12 mouse cellular contexts compared by ENCODE assay signal in genomic region chr8:105594451-105595242, GRCm38 (mm10). TPM values are rescaled to one million over a fixed set of nuclear protein-coding genes. Genes with fewer than 3 reads are reported as not detected.
DNase-seq lines count a peak whose midpoint lies in the region; ATAC-seq lines count a peak whose summit lies in the region.
"Had no signal": no experiment of that assay in that cellular context is flagged by ENCODE, and none has a peak within 500 bp of the region (broad histone marks: within the 10 kb centered on the region; RNA-seq: fewer than 3 reads in every experiment).

No protein-coding gene starts in this region.

- H3K27me3 ChIP-seq in heart, embryonic 13.5 days (replicated peaks): no peaks in the 10 kb centered on the region
- H3K27me3 ChIP-seq in embryonic facial prominence, embryonic 15.5 days: no peaks in the 10 kb centered on the region
- H3K27me3 ChIP-seq in kidney, embryonic 16.5 days (ENCODE audit: insufficient read depth, low read length): no peaks in the 10 kb centered on the region
- no peaks in the 10 kb centered on the region for H3K27me3 ChIP-seq in stomach, embryonic 15.5 days (replicated peaks)
- H3K27me3 ChIP-seq in forebrain, embryonic 16.5 days (replicated peaks; ENCODE audit: control insufficient read depth, insufficient read depth, low read length): no peaks in the 10 kb centered on the region

- H3K4me2 ChIP-seq in heart, embryonic 13.5 days: peak overlapping the region; percentile 67
- H3K4me2 ChIP-seq in embryonic facial prominence, embryonic 15.5 days (replicated peaks): peak overlapping the region; percentile 45
- peak overlapping the region; percentile 49 for H3K4me2 ChIP-seq in kidney, embryonic 16.5 days (replicated peaks; ENCODE audit: low read depth, low read length)
- peak overlapping the region; percentile 43 for H3K4me2 ChIP-seq in stomach, embryonic 15.5 days
- no peak overlapping the region for H3K4me2 ChIP-seq in forebrain, embryonic 16.5 days (ENCODE audit: low read length)
- H3K4me2 ChIP-seq: forebrain, embryonic 12.5 days had no signal

- H3K4me3 ChIP-seq in heart, embryonic 13.5 days: peak overlapping the region; percentile 43
- H3K4me3 ChIP-seq in embryonic facial prominence, embryonic 15.5 days (replicated peaks): peak overlapping the region; percentile 29
- H3K4me3 ChIP-seq in kidney, embryonic 16.5 days (ENCODE audit: low read length): peak overlapping the region; percentile 33
- peak overlapping the region; percentile 8 for H3K4me3 ChIP-seq in stomach, embryonic 15.5 days (replicated peaks)
- H3K4me3 ChIP-seq in forebrain, embryonic 16.5 days (replicated peaks; ENCODE audit: low read length): no peak overlapping the region
- H3K4me3 ChIP-seq: forebrain, embryonic 12.5 days; neural tube, embryonic 13.5 days had no signal

- DNase-seq in heart, postnatal 14 days: no peak
- no peak for DNase-seq in cerebellum, postnatal 14 days
- no peak for DNase-seq in left cerebral cortex, postnatal 14 days (ENCODE audit: low spot score in 2 of 2)
- DNase-seq: cerebellum, adult 11-12 months; lung, postnatal 14 days had no signal

- no peaks in the 10 kb centered on the region for H3K9me3 ChIP-seq in heart, embryonic 13.5 days
- no peaks in the 10 kb centered on the region for H3K9me3 ChIP-seq in embryonic facial prominence, embryonic 15.5 days (replicated peaks)
- H3K9me3 ChIP-seq in kidney, embryonic 16.5 days (ENCODE audit: low read length): no peaks in the 10 kb centered on the region
- H3K9me3 ChIP-seq in stomach, embryonic 15.5 days: no peaks in the 10 kb centered on the region
- H3K9me3 ChIP-seq in forebrain, embryonic 16.5 days (ENCODE audit: control insufficient read depth, low read length): no peaks in the 10 kb centered on the region
- H3K9me3 ChIP-seq: forebrain, embryonic 12.5 days; neural tube, embryonic 13.5 days had no signal

- H3K36me3 ChIP-seq in heart, embryonic 13.5 days: no peaks in the 10 kb centered on the region
- H3K36me3 ChIP-seq in embryonic facial prominence, embryonic 15.5 days: no peaks in the 10 kb centered on the region
- no peaks in the 10 kb centered on the region for H3K36me3 ChIP-seq in kidney, embryonic 16.5 days (ENCODE audit: insufficient read depth, low read length)
- no peaks in the 10 kb centered on the region for H3K36me3 ChIP-seq in stomach, embryonic 15.5 days
- H3K36me3 ChIP-seq in forebrain, embryonic 16.5 days (ENCODE audit: control insufficient read depth, insufficient read depth): no peaks in the 10 kb centered on the region
- H3K36me3 ChIP-seq: forebrain, embryonic 12.5 days; neural tube, embryonic 13.5 days had no signal

- ATAC-seq in heart, embryonic 13.5 days (ENCODE audit: extremely low read depth, insufficient number of reproducible peaks, low FRiP score, low TSS enrichment): no peak
- ATAC-seq in embryonic facial prominence, embryonic 15.5 days (ENCODE audit: insufficient number of reproducible peaks, low FRiP score, low TSS enrichment, low read depth): no peak
- peak; percentile 58 for ATAC-seq in kidney, embryonic 16.5 days (ENCODE audit: low FRiP score, low TSS enrichment)
- ATAC-seq in stomach, embryonic 15.5 days (ENCODE audit: insufficient read depth, low FRiP score, low read depth): no peak
- ATAC-seq in forebrain, embryonic 16.5 days: no peak

- H3K27ac ChIP-seq in heart, embryonic 13.5 days (replicated peaks): peak overlapping the region; percentile 89
- H3K27ac ChIP-seq in embryonic facial prominence, embryonic 15.5 days (replicated peaks): peak overlapping the region; percentile 87
- peak overlapping the region; percentile 85 for H3K27ac ChIP-seq in kidney, embryonic 16.5 days (ENCODE audit: low read length)
- H3K27ac ChIP-seq in stomach, embryonic 15.5 days: peak overlapping the region; percentile 87
- H3K27ac ChIP-seq in forebrain, embryonic 16.5 days (ENCODE audit: low read length): no peak overlapping the region
- H3K27ac ChIP-seq: forebrain, embryonic 12.5 days; neural tube, embryonic 13.5 days had no signal

- intact Hi-C loops in heart, postnatal 14 days (cut with DNase I): loop anchor here (2.0 kb wide), 1 partner anchor 28 kb away; the partner anchor contains the start of gene Atp6v0d1
- intact Hi-C loops in left cerebral cortex, postnatal 14 days (cut with DNase I): no loop called here

- H3K9ac ChIP-seq in heart, embryonic 13.5 days: peak overlapping the region; percentile 75
- no peak overlapping the region for H3K9ac ChIP-seq in embryonic facial prominence, embryonic 15.5 days
- H3K9ac ChIP-seq in kidney, embryonic 16.5 days (replicated peaks; ENCODE audit: low read length): peak overlapping the region; percentile 51
- no peak overlapping the region for H3K9ac ChIP-seq in stomach, embryonic 15.5 days
- H3K9ac ChIP-seq in forebrain, embryonic 16.5 days (replicated peaks; ENCODE audit: low read depth, low read length): no peak overlapping the region
- H3K9ac ChIP-seq: forebrain, embryonic 12.5 days had no signal

- peaks cover 33% of the 10 kb centered on the region for H3K4me1 ChIP-seq in heart, embryonic 13.5 days
- peaks cover 24% of the 10 kb centered on the region for H3K4me1 ChIP-seq in embryonic facial prominence, embryonic 15.5 days
- H3K4me1 ChIP-seq in kidney, embryonic 16.5 days (ENCODE audit: insufficient read depth, low read length): peaks cover 18% of the 10 kb centered on the region
- peaks cover 15% of the 10 kb centered on the region for H3K4me1 ChIP-seq in stomach, embryonic 15.5 days
- peaks cover 4% of the 10 kb centered on the region for H3K4me1 ChIP-seq in forebrain, embryonic 16.5 days (replicated peaks; ENCODE audit: control insufficient read depth, insufficient read depth, low read length)

- WGBS in heart, embryonic 13.5 days: 59% methylated on average over 18 of the region's 18 CpGs
- WGBS in embryonic facial prominence, embryonic 15.5 days: 74% methylated on average over 18 of the region's 18 CpGs
- WGBS in kidney, embryonic 16.5 days: 53% methylated on average over 18 of the region's 18 CpGs
- 63% methylated on average over 18 of the region's 18 CpGs for WGBS in stomach, embryonic 15.5 days
- WGBS in forebrain, embryonic 16.5 days: 81% methylated on average over 18 of the region's 18 CpGs

RNA-seq across cellular contexts. Expression of gene Ripor1, which starts 10.4 kb away (rescaled TPM):
- 32.1 and 32.5 TPM in 2 replicates for polyA plus RNA-seq in heart, embryonic 13.5 days (2015; fragmentation: Nextera tagmentation; extraction: Ambion mirVana)
- 10 to 100 TPM; 46.0 to 49.0 TPM for total RNA-seq in heart, postnatal 14 days (2021)
- 21.6 and 24.9 TPM in 2 replicates for polyA plus RNA-seq in embryonic facial prominence, embryonic 15.5 days (2015; fragmentation: Nextera tagmentation; extraction: Ambion mirVana)
- 44.5 and 46.3 TPM in 2 replicates for polyA plus RNA-seq in kidney, embryonic 16.5 days (2015; fragmentation: Nextera tagmentation; extraction: Ambion mirVana)
- polyA plus RNA-seq in stomach, embryonic 15.5 days (2015; fragmentation: Nextera tagmentation; extraction: Ambion mirVana): 21.0 and 23.4 TPM in 2 replicates
- total RNA-seq in left cerebral cortex, postnatal 14 days (2021): 10 to 100 TPM; 81.0 to 81.3 TPM
- 31.6 and 33.4 TPM in 2 replicates for polyA plus RNA-seq in forebrain, embryonic 16.5 days (2015; fragmentation: Nextera tagmentation; extraction: Ambion mirVana)

RNA-seq across cellular contexts. Expression of gene Atp6v0d1, which starts 28.8 kb away (rescaled TPM):
- 58.1 and 60.9 TPM in 2 replicates for polyA plus RNA-seq in heart, embryonic 13.5 days (2015; fragmentation: Nextera tagmentation; extraction: Ambion mirVana)
- total RNA-seq in heart, postnatal 14 days (2021): 10 to 100 TPM; 57.2 to 57.8 TPM
- polyA plus RNA-seq in embryonic facial prominence, embryonic 15.5 days (2015; fragmentation: Nextera tagmentation; extraction: Ambion mirVana): 99.7 and 104 TPM in 2 replicates
- polyA plus RNA-seq in kidney, embryonic 16.5 days (2015; fragmentation: Nextera tagmentation; extraction: Ambion mirVana): 106 and 111 TPM in 2 replicates
- 73.2 and 75.8 TPM in 2 replicates for polyA plus RNA-seq in stomach, embryonic 15.5 days (2015; fragmentation: Nextera tagmentation; extraction: Ambion mirVana)
- 100 to 1,000 TPM; 347 to 370 TPM for total RNA-seq in left cerebral cortex, postnatal 14 days (2021)
- polyA plus RNA-seq in forebrain, embryonic 16.5 days (2015; fragmentation: Nextera tagmentation; extraction: Ambion mirVana): 193 and 203 TPM in 2 replicates

RNA-seq across cellular contexts. Expression of gene Ctcf, which starts 41.7 kb away (rescaled TPM):
- 67.1 and 76.2 TPM in 2 replicates for polyA plus RNA-seq in heart, embryonic 13.5 days (2015; fragmentation: Nextera tagmentation; extraction: Ambion mirVana)
- 10 to 100 TPM; 43.8 to 44.6 TPM for total RNA-seq in heart, postnatal 14 days (2021)
- polyA plus RNA-seq in embryonic facial prominence, embryonic 15.5 days (2015; fragmentation: Nextera tagmentation; extraction: Ambion mirVana): 118 and 122 TPM in 2 replicates
- 117 and 134 TPM in 2 replicates for polyA plus RNA-seq in kidney, embryonic 16.5 days (2015; fragmentation: Nextera tagmentation; extraction: Ambion mirVana)
- 109 and 112 TPM in 2 replicates for polyA plus RNA-seq in stomach, embryonic 15.5 days (2015; fragmentation: Nextera tagmentation; extraction: Ambion mirVana)
- total RNA-seq in left cerebral cortex, postnatal 14 days (2021): 10 to 100 TPM; 57.5 to 58.9 TPM
- polyA plus RNA-seq in forebrain, embryonic 16.5 days (2015; fragmentation: Nextera tagmentation; extraction: Ambion mirVana): 137 and 143 TPM in 2 replicates

RNA-seq across cellular contexts. Expression of gene Agrp, which starts 42.5 kb away (rescaled TPM):
- polyA plus RNA-seq in heart, embryonic 13.5 days (2015; fragmentation: Nextera tagmentation; extraction: Ambion mirVana): 0.23 TPM in 1 of 2 replicates, not detected in the other
- total RNA-seq in heart, postnatal 14 days (2021): not detected
- polyA plus RNA-seq in embryonic facial prominence, embryonic 15.5 days (2015; fragmentation: Nextera tagmentation; extraction: Ambion mirVana): 1.7 and 2.3 TPM in 2 replicates
- 0.84 and 1.2 TPM in 2 replicates for polyA plus RNA-seq in kidney, embryonic 16.5 days (2015; fragmentation: Nextera tagmentation; extraction: Ambion mirVana)
- 0.77 and 1.1 TPM in 2 replicates for polyA plus RNA-seq in stomach, embryonic 15.5 days (2015; fragmentation: Nextera tagmentation; extraction: Ambion mirVana)
- total RNA-seq in left cerebral cortex, postnatal 14 days (2021): under 1 TPM in 1 of 2 experiments, not detected in 1; 0.51 TPM
- 0.67 and 0.91 TPM in 2 replicates for polyA plus RNA-seq in forebrain, embryonic 16.5 days (2015; fragmentation: Nextera tagmentation; extraction: Ambion mirVana)

Comparison
In these comparisons a context has a peak if more than half of its experiments do, and no peak if none do; other contexts are left out.
1. H3K9ac ChIP-seq: peak in heart, embryonic 13.5 days (single experiment) and kidney, embryonic 16.5 days (single experiment); none in embryonic facial prominence, embryonic 15.5 days (single experiment), stomach, embryonic 15.5 days (single experiment) and forebrain, embryonic 16.5 days (single experiment).